Mouse (Mus musculus): ENCODE results near the gene Slf2.

Gene Slf2

GRCm38 (mm10) chr19:44985159-44985988, 54.4 kb downstream of the Slf2 start:
- DNase-seq: no peak

GRCm38 (mm10) chr19:44987004-44987403, 56.1 kb downstream of the Slf2 start:
- DNase-seq: no peak

GRCm38 (mm10) chr19:44987851-44988250, 56.9 kb downstream of the Slf2 start:
- no peak for DNase-seq

GRCm38 (mm10) chr19:44988321-44988720, 57.4 kb downstream of the Slf2 start:
- no peak for DNase-seq

GRCm38 (mm10) chr19:44988831-44989566, 58.0 kb downstream of the Slf2 start, which contains the start of gene Sema4g:
Sema4g (plus strand) TSS chr19:44989101.
- peak; percentile 62 for DNase-seq

- DNase-seq: peak; percentile 79
These were observed 58.9 kb downstream of the Slf2 start for GRCm38 (mm10) chr19:44989567-44990495.

GRCm38 (mm10) chr19:44991031-44991430, 60.1 kb downstream of the Slf2 start:
- DNase-seq: peak; percentile 52

- no peak for DNase-seq
These were observed 61.3 kb downstream of the Slf2 start for GRCm38 (mm10) chr19:44992246-44992645.

- DNase-seq: no peak
These were observed 61.8 kb downstream of the Slf2 start for GRCm38 (mm10) chr19:44992712-44993111.

- DNase-seq: no peak
These were observed 66.8 kb downstream of the Slf2 start for GRCm38 (mm10) chr19:44997786-44998185.

- no peak for DNase-seq
These were observed 68.7 kb downstream of the Slf2 start for GRCm38 (mm10) chr19:44999647-45000046.

- DNase-seq: no peak
These were observed 71.3 kb downstream of the Slf2 start for GRCm38 (mm10) chr19:45002301-45002700.

GRCm38 (mm10) chr19:45003740-45004516, 73.0 kb downstream of the Slf2 start:
- no peak for DNase-seq

- peak; percentile 72 for DNase-seq
These were observed 74.5 kb downstream of the Slf2 start, which contains the start of gene Twnk for GRCm38 (mm10) chr19:45005444-45005843. Twnk (plus strand) TSS chr19:45005663.

GRCm38 (mm10) chr19:45005957-45006712, 75.2 kb downstream of the Slf2 start, which contains the start of gene Mrpl43:
Mrpl43 (minus strand) TSS chr19:45006442.
- peak; percentile 96 for DNase-seq

- DNase-seq: no peak
These were observed 76.1 kb downstream of the Slf2 start for GRCm38 (mm10) chr19:45007021-45007420.

- DNase-seq: peak; percentile 79
These were observed 76.7 kb downstream of the Slf2 start for GRCm38 (mm10) chr19:45007425-45008191.

GRCm38 (mm10) chr19:45010646-45011045, 79.7 kb downstream of the Slf2 start:
- DNase-seq: no peak

- no peak for DNase-seq
These were observed 81.3 kb downstream of the Slf2 start for GRCm38 (mm10) chr19:45012219-45012618.

GRCm38 (mm10) chr19:45012636-45013035, 81.7 kb downstream of the Slf2 start:
- no peak for DNase-seq

Data from kidney, postnatal 14 days (tissue).